Mouse (Mus musculus): ENCODE results near the gene Dgkq.

GRCm38 (mm10) chr5:108602537-108602936 lies 66.9 kb downstream of the Dgkq start:
- TF ChIP-seq GATA1 (IDR thresholded peaks at IDR 0.05; ENCODE audit: low read length): no peak
- no peak for TF ChIP-seq TAL1 (IDR thresholded peaks at IDR 0.05; ENCODE audit: low read length)
